In genomic region chr7:16174597-16175541, GRCm38 (mm10) we compare ENCODE assay signal across 7 mouse cellular contexts. TPM values are rescaled to one million over a fixed set of nuclear protein-coding genes. Genes with fewer than 3 reads are reported as not detected.
DNase-seq lines count a peak whose midpoint lies in the region; ATAC-seq lines count a peak whose summit lies in the region.

Gene Meis3 (plus strand): TSS chr7:16175090.

- no peaks in the 10 kb centered on the region for H3K9me3 ChIP-seq in forebrain, embryonic 16.5 days (ENCODE audit: control insufficient read depth, low read length)
- H3K9me3 ChIP-seq in hindbrain, embryonic 11.5 days (ENCODE audit: control insufficient read depth, low read length), result no peaks in the 10 kb centered on the region

- DNase-seq in Muller cell, postnatal 12 days (ENCODE audit: inconsistent ontology term), result peak; percentile 72
- peak; percentile 65 for DNase-seq in brain, embryonic 18.5 days (ENCODE audit: low read depth, low spot score)
- peak; percentile 84 for DNase-seq in hindbrain, embryonic 11.5 days (ENCODE audit: low spot score)
- DNase-seq in left cerebral cortex, postnatal 14 days (ENCODE audit: low spot score in 2 of 2), result peak; percentile 65 to 69
- DNase-seq in right cerebral cortex, postnatal 25 days, result peak; percentile 59

- peak within 1 kb of the TSS; percentile 65 for H3K27ac ChIP-seq in forebrain, embryonic 16.5 days (ENCODE audit: low read length)
- peak within 1 kb of the TSS; percentile 97 for H3K27ac ChIP-seq in hindbrain, embryonic 11.5 days (ENCODE audit: low read depth, low read length)

- no peaks in the 10 kb centered on the region for H3K27me3 ChIP-seq in forebrain, embryonic 16.5 days (replicated peaks; ENCODE audit: control insufficient read depth, insufficient read depth, low read length)
- no peaks in the 10 kb centered on the region for H3K27me3 ChIP-seq in hindbrain, embryonic 11.5 days (ENCODE audit: control insufficient read depth, insufficient read depth, low read length)

- peak within 1 kb of the TSS; percentile 82 for H3K4me3 ChIP-seq in forebrain, embryonic 16.5 days (replicated peaks; ENCODE audit: low read length)
- peak within 1 kb of the TSS; percentile 69 for H3K4me3 ChIP-seq in hindbrain, embryonic 11.5 days (ENCODE audit: low read depth, low read length)

- peak within 1 kb of the TSS; percentile 58 for H3K4me2 ChIP-seq in forebrain, embryonic 16.5 days (ENCODE audit: low read length)
- peak within 1 kb of the TSS; percentile 67 for H3K4me2 ChIP-seq in hindbrain, embryonic 11.5 days (replicated peaks; ENCODE audit: low read depth, low read length)

- ATAC-seq in forebrain, embryonic 16.5 days, result peak; percentile 91
- ATAC-seq in hindbrain, embryonic 11.5 days (ENCODE audit: low FRiP score), result peak; percentile 81
- ATAC-seq in megakaryocyte progenitor cell, adult 5-6 weeks (replicated peaks; ENCODE audit: poor library complexity), result peak; percentile 47

- WGBS in forebrain, embryonic 16.5 days, result under 1% methylated on average over 40 of the region's 42 CpGs
- WGBS in hindbrain, embryonic 11.5 days, result under 1% methylated on average over 27 of the region's 42 CpGs

- H3K9ac ChIP-seq in forebrain, embryonic 16.5 days (replicated peaks; ENCODE audit: low read depth, low read length), result peak within 1 kb of the TSS; percentile 88
- peak within 1 kb of the TSS; percentile 74 for H3K9ac ChIP-seq in hindbrain, embryonic 11.5 days (ENCODE audit: low read depth, low read length)

- peaks cover 27% of the 10 kb centered on the region for H3K4me1 ChIP-seq in forebrain, embryonic 16.5 days (replicated peaks; ENCODE audit: control insufficient read depth, insufficient read depth, low read length)
- H3K4me1 ChIP-seq in hindbrain, embryonic 11.5 days (replicated peaks; ENCODE audit: control insufficient read depth, insufficient read depth, low read length), result peaks cover 16% of the 10 kb centered on the region

- intact Hi-C loops in left cerebral cortex, postnatal 14 days (cut with DNase I), result no loop called here

- peaks cover 15% of the 10 kb centered on the region for H3K36me3 ChIP-seq in forebrain, embryonic 16.5 days (ENCODE audit: control insufficient read depth, insufficient read depth)
- H3K36me3 ChIP-seq in hindbrain, embryonic 11.5 days (ENCODE audit: control insufficient read depth, insufficient read depth, low read length), result peaks cover 15% of the 10 kb centered on the region; the same call in 1 of the 2 replicates

RNA-seq across cellular contexts. Expression of gene Meis3, which starts in this region (rescaled TPM):
- polyA plus RNA-seq in forebrain, embryonic 16.5 days (2015; fragmentation: Nextera tagmentation; extraction: Ambion mirVana), result 99.6 and 118 TPM in 2 replicates
- 122 and 135 TPM in 2 replicates for polyA plus RNA-seq in hindbrain, embryonic 11.5 days (2014; fragmentation: Nextera tagmentation; extraction: Ambion mirVana)
- 10 to 100 TPM; 37.9 to 40.2 TPM for total RNA-seq in left cerebral cortex, postnatal 14 days (2021)
- total RNA-seq in megakaryocyte progenitor cell, adult 5-6 weeks (2015), result 0.34 TPM in 1 of 2 replicates, not detected in the other
- not detected in 2 replicates for total RNA-seq in megakaryocyte progenitor cell, adult 5-6 weeks (2017)

Comparison
In these comparisons a context has a peak if more than half of its experiments do, and no peak if none do; other contexts are left out.
1. Peak in every context shown above with its lines: DNase-seq, ATAC-seq, H3K4me3 ChIP-seq and H3K27ac ChIP-seq.
2. RNA of gene Meis3 (total RNA-seq): 37.9 to 40.2 TPM in left cerebral cortex, postnatal 14 days; 0.34 TPM in megakaryocyte progenitor cell, adult 5-6 weeks; every median in the first group is over 10 times any median in the second.
3. Peak in ATAC-seq in megakaryocyte progenitor cell, adult 5-6 weeks; RNA of the gene not detected or under 1 TPM.